Mouse (Mus musculus): ENCODE data around the gene Tm9sf4.
A peak's percentile ranks its signal among the peaks of the same experiment; 100 is the strongest.

DNA sequence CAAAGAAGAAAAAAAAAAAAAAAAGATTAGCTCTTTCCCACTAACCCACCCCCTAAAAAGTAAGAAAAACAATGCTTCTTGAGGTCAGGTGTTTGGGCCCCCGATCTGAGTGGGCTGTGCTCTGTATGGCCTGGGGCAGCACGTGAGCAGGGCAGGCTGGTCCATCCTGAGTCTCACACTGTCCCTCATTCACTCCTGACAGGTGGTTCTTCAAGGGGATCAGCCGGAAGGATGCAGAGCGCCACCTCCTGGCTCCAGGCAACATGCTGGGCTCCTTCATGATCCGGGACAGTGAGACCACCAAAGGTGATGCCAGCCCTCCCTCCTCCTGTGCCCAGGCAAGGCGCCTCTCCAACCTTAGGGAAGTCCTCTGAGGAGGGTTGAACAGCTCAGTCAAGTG lies 30.1 kb upstream of the Tm9sf4 start:
- TF ChIP-seq POLR2A (IDR thresholded peaks at IDR 0.05; ENCODE audit: borderline replicate concordance, insufficient read depth, low read length) (no peak), CTCF (IDR thresholded peaks at IDR 0.05; ENCODE audit: borderline replicate concordance, insufficient read depth, low read depth, low read length) (peak; percentile 26; the same call in 1 of the 2 replicates)

All from cerebellum, adult 2 months (tissue).